Mouse (Mus musculus) kidney, adult 9 months (tissue): ENCODE measurements around the gene Dpy30.
"Not testable (repeated sequence)": the region's sequence is repeated elsewhere in the genome, so short reads cannot be mapped to it uniquely, and the experiment has no call there.

Source experiments
- DNase-seq: peaks from one replicate; pipeline ENCODE4 v3.0.0; 2022

Dpy30 gene

DNA sequence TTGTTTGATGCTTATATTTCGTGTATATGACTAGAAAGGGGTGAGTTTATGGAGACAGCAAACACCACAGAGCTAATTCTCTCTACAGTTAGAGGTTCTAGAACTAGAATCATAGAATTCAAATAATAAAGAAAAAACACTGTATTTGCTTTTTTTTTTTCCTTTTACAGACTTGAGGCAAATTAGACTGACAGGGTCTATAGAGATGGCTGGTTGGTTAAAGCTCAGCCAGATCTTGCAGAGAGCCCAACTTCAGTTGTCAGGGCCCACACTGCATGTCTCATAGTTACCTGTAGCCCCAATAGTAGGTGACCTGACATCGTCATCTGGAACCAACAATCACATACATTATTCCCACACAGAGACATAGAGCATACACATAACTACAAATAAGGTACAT lies at the start of gene Dpy30:
TSS of gene Dpy30 (minus strand) at position 101 of the 400 bp plus-strand sequence.
- no peak for DNase-seq

DNA sequence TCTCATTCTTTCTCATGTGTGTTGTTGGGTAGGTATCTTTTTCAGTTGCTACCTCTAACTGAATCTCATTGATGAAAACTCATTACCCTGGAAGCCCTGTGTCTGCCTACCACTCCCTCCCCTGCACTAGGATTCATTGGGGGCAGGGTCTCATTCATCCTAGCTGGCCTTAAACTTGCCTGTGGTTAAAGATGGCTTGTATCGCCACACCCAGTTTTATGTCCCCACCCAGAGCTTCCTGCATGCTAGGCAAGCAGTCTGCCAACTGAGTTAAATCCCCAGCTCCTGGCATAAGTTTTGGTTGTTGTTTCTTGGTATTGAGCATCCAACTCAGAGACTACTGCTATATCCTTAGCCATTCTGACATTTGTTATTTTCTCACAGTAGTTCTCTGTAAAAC lies 39.8 kb upstream of the Dpy30 start:
- DNase-seq: no peak

DNA sequence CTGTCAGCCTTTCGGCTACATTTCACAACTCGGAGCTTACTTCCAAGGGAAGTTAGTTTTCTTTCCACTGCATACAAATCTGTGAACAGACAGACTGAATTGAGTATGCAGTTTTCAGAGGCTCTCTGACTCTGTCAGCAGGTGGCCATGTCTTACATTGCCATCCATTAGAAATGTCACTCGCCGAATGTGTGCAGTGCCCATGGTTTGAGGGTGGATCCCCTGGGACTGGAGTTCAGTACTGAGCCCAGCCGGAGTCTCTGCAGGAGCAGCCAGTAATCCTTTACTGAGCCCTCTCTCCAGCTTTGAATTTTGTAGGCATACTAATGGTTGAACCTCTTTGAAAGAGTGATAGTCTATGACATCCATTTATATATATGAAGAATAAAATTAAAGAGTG lies 17.4 kb upstream of the Dpy30 start:
- DNase-seq: no peak

DNA sequence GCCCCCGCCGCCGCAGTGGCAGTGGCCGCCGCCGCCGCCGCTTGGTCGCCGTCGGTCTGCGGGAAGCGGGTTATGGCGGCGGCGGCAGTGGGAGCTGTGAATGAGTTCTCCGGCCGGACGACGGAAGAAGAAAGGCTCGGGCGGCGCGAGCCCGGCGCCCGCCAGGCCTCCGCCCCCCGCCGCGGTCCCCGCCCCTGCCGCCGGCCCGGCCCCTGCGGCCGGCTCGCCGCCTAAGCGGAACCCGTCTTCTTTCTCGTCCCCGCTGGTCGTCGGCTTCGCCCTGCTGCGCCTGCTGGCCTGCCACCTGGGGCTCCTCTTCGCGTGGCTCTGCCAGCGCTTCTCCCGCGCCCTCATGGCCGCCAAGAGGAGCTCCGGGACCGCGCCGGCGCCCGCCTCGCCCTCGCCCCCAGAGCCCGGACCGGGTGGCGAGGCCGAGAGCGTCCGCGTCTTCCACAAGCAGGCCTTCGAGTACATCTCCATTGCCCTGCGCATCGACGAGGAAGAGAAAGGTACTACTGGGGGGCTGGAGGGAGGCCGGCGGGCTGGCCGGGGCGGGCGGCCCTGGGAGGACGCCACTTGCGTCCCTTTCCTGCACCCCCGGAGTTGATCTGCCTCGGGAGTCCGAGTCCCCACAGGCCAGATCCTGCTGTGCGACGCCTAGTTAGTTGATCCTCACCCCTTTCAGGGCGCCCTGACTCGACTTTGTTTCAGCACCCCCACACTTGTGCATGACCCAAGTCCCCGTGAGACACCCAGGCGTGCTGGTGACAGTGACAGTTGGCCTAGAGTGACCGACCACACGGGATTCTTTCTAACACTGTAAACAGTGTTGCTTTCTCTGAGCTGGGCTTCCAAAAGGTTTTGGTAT lies 15.4 kb upstream of the Dpy30 start, which contains the start of gene Spast:
TSS of gene Spast (plus strand) at position 51 of the 868 bp plus-strand sequence.
- DNase-seq: peak; percentile 74

DNA sequence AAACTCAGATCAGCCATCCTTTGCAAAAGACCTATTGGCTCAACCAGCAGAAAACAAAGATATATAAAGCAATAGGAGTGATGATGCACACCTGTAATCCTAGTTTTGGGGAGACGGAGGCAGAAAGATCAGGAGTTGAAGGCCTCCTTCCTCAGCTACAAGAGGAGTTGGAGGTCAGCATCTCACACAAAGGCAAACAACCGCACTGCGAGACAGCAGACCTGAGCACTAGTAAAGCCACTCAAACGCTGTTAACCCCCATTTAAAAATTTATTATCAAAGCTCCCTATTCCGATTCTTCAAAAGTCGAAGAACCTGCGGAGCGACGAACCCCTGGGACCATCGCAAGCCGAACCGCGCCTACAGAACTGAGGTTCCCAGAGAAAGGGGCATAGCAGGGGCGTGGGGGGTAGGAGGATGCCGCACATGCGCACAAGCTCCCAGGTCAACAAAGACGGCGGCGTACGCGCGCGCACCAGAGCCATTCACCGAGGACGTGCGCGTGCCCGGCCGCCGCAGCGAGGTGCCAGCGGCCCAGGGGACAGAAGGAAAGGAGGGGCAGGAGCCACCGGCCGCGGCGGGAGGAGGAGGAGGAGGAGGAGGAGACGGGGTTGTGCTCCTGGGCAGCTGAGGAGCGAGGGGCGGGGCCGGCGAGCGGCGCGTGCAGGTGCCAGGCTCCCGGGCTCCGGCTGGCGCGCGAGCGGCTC lies 14.6 kb upstream of the Dpy30 start:
- peak; percentile 97 for DNase-seq

- peak; percentile 27 for DNase-seq
These were observed 7.4 kb upstream of the Dpy30 start for GRCm38 (mm10) chr17:74331049-74331676.

- DNase-seq: peak; percentile 62
These were observed 4.4 kb upstream of the Dpy30 start for GRCm38 (mm10) chr17:74328146-74328545.

DNA sequence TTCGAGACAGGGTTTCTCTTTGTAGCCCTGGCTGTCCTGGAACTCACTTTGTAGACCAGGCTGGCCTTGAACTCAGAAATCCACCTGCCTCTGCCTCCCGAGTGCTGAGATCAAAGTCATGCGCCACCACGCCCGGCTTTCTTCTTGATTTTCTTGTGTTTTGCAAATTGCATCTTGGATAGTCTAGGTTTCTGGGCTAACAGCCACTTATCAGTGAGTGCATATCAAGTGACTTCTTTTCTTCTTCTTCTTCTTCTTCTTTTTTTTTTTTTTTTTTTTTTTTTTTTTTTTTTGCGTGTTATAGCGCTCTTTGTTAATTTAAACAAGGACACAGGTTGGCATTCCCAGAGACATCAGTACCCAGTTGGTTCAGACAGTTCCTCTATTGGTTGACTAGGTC lies 3.5 kb upstream of the Dpy30 start:
- DNase-seq: not testable (repeated sequence)

DNA sequence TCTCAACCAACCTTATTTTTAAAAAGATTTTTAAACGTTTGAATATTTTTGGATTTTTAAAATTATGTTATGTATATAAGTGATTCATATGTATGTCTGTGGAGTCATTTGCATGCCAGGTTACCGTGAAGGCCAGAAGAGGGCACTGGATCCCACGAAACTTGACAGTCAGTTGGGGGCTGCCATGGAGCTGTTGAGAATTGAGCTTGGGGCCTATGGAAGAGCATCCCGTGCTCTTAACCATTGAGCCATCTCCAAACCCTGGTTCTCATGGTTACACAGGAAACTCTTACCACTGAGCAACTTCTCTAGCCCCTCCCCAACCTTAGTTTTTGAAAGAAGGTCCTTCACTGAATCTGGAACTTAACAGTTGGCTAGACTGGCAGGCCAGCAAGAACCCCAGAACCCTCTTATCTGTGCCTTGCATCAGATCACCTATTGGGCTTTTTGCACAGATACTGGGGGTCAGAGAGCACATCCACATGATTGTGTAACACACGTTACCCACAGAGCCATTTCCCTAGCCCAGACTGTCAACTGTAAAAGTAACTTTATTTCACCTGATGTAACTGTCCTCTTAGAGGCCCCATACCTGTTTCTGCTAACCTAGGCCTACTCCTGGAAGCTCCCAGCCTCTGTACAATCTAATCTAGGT lies 1.2 kb downstream of the Dpy30 start:
- no peak for DNase-seq

- DNase-seq: no peak
These were observed 5.0 kb downstream of the Dpy30 start for GRCm38 (mm10) chr17:74318721-74319120.

- DNase-seq: peak; percentile 90
These were observed 7.4 kb downstream of the Dpy30 start for GRCm38 (mm10) chr17:74316309-74316863.

DNA sequence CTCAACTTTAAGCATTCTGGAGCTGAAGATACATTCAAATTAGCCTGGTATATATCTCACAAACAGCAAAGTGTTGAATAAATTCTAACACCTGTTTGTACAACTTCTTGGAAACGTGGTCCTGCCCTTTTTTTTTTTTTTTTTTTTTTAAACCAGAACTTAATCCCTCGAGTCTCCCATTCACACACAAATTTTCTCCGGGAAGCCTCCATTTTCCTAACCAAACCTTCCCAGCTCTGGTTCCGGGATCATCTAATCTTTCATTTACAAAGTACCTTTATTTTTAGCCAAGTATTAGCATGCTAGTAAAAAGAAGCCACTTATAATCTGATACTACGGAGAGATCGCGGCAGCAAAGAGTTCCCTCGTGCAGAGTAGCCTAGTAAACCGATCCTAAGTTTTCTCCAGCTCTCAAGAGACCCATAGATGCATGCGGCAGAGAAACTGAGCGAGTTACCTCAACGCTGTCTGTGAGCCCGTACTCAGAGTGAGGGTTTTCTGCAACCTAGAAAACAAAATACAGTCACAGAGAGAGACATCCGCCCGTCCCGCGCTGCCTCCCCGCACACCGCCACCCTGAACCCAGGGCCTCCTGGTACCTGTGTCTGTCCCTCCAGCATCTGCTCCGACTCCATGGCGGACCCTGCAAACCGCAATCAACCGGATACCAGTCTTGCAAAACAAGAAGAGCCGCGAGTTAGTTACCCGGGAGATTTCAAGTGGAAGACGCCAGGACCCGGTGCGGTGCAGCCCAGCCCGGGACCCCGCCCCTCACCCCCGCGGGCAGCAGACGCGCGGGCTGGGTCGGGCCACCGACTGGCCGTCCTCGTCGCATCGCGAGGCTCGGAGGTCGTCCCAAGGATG lies 8.1 kb downstream of the Dpy30 start:
- DNase-seq: no peak

DNA sequence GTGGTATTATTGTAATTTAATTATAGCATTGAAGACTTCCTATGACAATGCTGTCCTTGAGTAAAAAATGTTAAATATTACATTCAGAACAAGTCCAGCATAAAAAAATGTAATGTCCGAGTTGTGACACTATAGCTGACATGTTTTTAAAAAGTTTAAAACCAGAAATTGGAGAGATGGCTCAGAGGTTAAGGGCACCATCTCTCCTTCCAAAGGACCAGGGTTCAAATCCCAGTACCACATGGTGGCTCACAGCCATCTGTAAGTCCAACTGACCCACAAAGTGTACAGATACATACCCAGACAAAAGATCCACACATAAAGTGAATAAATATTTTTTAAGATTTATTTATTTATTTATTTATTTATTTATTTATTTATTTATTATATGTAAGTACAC lies 17.7 kb downstream of the Dpy30 start:
- DNase-seq: no peak

DNA sequence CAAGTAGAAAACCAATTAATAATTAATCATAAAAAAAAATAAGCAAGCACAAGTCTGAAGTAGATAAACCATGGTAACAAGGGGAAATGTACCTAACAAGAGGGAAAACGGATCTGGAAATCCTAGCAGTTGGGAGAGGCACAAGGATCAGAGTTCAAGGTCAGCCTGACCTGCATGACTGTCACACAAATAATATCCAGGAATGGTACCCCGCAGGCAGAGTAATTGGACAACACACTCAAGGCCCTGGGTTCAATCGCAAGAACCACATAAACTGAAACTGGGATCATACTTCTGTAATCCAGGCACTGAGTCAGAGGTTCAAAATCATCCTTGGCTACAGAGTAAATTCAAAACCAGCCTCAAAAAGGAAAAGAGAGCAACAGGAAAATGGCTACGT lies 18.1 kb downstream of the Dpy30 start:
- no peak for DNase-seq

DNA sequence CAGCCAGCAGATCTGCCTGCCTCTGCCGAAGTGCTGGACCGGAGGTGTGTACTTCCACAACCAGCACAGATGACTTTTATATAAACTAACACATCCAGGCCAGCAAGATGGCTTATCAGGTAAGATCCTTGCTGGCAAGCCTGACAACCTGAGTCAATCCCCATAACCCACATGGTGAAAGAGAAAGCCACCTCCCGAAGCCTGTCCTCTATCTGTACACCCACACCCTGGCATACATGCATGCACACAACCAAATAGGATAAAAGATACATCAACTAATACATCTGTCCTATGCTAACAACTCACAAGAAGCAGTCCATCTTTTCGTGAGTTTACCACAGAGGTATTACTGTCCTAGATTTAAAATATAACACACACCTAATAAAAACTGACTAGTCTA lies 19.7 kb downstream of the Dpy30 start:
- DNase-seq: no peak

DNA sequence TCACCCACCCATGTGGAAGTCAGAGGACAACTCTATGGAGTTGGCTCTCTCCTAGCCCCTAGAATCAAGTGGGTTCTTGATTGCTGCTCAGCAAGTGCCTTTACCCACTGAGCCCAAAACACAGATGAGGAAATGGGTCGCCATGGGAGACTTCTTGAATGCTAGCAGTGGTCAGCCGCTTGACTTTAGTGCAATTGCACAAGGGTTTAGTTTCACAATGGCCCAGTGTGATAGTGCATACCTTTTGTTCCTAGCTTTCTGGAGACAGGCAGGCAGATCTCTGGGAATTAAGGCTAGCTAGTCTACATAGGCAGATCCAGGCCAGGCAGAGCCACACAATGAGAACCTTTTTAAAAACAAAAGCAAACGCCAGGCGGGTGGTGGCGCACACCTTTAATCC lies 23.7 kb downstream of the Dpy30 start:
- DNase-seq: no peak

GRCm38 (mm10) chr17:74296991-74297390 lies 26.8 kb downstream of the Dpy30 start:
- DNase-seq: not testable (repeated sequence)

- DNase-seq: peak; percentile 40
These were observed 27.5 kb downstream of the Dpy30 start for GRCm38 (mm10) chr17:74296076-74296823.

DNA sequence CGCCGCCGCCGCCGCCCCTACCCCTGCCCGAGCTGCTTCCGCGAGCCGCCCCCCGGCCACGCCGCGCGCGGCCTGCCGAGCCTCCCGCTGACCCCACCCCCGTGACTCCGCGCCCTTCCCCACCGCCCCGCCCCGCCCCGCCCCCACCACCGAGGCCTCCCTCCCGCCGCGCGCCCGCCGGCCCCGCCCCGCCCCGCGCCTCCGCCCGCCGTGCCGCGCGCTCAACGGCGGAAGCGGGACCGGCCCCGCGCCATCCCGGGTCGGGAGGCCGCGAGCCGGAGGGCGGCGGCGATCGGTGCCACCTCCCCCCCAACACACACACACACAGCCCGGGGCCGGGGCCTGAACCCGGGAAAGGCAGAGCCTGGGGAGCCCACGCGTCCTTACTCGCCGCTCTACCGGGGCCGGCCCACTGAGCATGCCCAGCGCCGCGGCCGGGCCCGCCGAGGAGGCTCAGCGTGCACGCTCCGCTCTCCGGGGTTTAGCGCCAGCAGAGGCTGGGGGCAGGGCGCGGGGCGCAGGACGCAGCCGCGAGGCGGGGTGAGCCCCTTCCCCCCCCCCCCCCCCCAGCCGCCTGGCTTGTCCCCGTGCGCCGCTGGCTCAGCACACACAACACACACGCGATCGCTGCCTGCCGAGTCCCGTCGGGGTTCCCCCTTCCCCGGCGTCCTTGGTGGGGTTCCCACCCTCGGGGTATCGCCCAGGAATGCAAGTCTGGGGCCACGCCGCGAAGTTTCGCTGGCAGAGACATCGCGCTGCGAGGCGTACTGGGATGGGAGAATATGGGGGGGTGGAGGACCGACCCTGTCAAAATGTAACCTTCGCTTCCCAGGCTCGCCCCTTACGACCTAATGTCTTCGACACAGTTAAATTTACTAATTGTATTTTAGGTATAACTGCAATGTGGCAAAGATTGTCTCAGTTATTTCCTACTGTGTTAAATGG lies 28.4 kb downstream of the Dpy30 start, which contains the start of gene Memo1:
TSS of gene Memo1 (minus strand) at position 496 of the 945 bp plus-strand sequence.
- peak; percentile 77 for DNase-seq
